Mouse (Mus musculus) bone marrow, adult 2 months (tissue): ENCODE results near the gene Atg4a.

Source experiments
- CTCF ChIP-seq: fragments of 200-500 bp; IDR thresholded peaks from 2 replicates; pipeline ENCODE4 v1.5.1; 2011; ENCODE audit warnings: low read length, control low read depth; ENCODE audit not compliant: control insufficient read depth, insufficient read depth
- POLR2A ChIP-seq: fragments of 200-500 bp; IDR thresholded peaks from 2 replicates; pipeline ENCODE4 v1.6.1; 2011; ENCODE audit warnings: low read depth, mild to moderate bottlenecking, control low read depth, low read length, borderline replicate concordance; ENCODE audit not compliant: control insufficient read depth

GRCm38 (mm10) chrX:140983206-140983960 is 26.7 kb downstream of the Atg4a start:
- TF ChIP-seq CTCF (no peak), POLR2A (no peak)
